Mouse (Mus musculus) CH12.LX (cell line): ENCODE measurements around the gene Gm16434. TPM values are rescaled to one million over a fixed set of nuclear protein-coding genes. Genes with fewer than 3 reads are reported as not detected.
A peak's percentile ranks its signal among the peaks of the same experiment; 100 is the strongest.
"Not testable (repeated sequence)": the region's sequence is repeated elsewhere in the genome, so short reads cannot be mapped to it uniquely, and the experiment has no call there.

ENCODE experiments used
- DNase-seq: peaks from one replicate; pipeline ENCODE4 v3.0.0-alpha.2; 2013; ENCODE audit errors: extremely low read depth
- H3K27ac ChIP-seq: 2 replicates; pipeline ENCODE4 v1.5.1; 2012; ENCODE audit warnings: low read depth, mild to moderate bottlenecking, control low read depth, moderate library complexity; ENCODE audit not compliant: insufficient read depth
- H3K27me3 ChIP-seq: replicated peaks from 2 replicates; pipeline ENCODE3; 2012; ENCODE audit warnings: inconsistent platforms
- H3K36me3 ChIP-seq, 2 experiments: replicated peaks in 1 of 2; 2 replicates each; pipeline versions ENCODE3 to v1.6.1; 2012; ENCODE audit warnings: inconsistent platforms in 1 of 2, low read length in 1 of 2, mild to moderate bottlenecking in 1 of 2, mixed read lengths in 1 of 2, moderate library complexity in 1 of 2; ENCODE audit not compliant: control insufficient read depth in 1 of 2, insufficient read depth in 1 of 2
- H3K4me1 ChIP-seq, 2 experiments: 2 replicates each; pipeline ENCODE4 v1.6.1; 2012; ENCODE audit warnings: inconsistent platforms in 1 of 2, moderate library complexity in 1 of 2; ENCODE audit not compliant: insufficient read depth in 2 of 2, control insufficient read depth in 1 of 2
- H3K4me2 ChIP-seq: 2 replicates; pipeline ENCODE4 v1.6.1; 2012; ENCODE audit warnings: low read depth, mild to moderate bottlenecking, control low read depth; ENCODE audit not compliant: poor library complexity, insufficient read depth, severe bottlenecking
- H3K4me3 ChIP-seq, 3 experiments: fragments of 150-350 bp in 1 of 3; sonication (generic) in 1 of 3; replicated peaks in 1 of 3; 2 replicates each; pipeline versions ENCODE3 to v1.5.1; 2011 to 2012; ENCODE audit warnings: low read depth in 2 of 3, low read length in 2 of 3, mild to moderate bottlenecking in 2 of 3, moderate library complexity in 2 of 3, control low read depth in 1 of 3, improper control_type of control experiment in 1 of 3, inconsistent platforms in 1 of 3, mixed read lengths in 1 of 3; ENCODE audit not compliant: poor library complexity in 1 of 3
- H3K79me2 ChIP-seq: replicated peaks from 2 replicates; pipeline ENCODE4 v1.6.1; 2012; ENCODE audit warnings: mild to moderate bottlenecking, moderate library complexity; ENCODE audit not compliant: control insufficient read depth, poor library complexity, insufficient read depth, severe bottlenecking; ENCODE audit errors: extremely low read depth
- H3K9ac ChIP-seq: 2 replicates; pipeline ENCODE4 v1.6.1; 2012; ENCODE audit warnings: low read depth, mild to moderate bottlenecking, control low read depth, moderate library complexity; ENCODE audit not compliant: insufficient read depth
- H3K9me3 ChIP-seq: replicated peaks from 2 replicates; pipeline ENCODE3; 2012; ENCODE audit warnings: low read length, inconsistent platforms, mixed read lengths
- dilution Hi-C: fragments of 300-500 bp; cut with MboI; formaldehyde crosslinking; loops from 2 replicates; pipeline ENCODE4 v1.14.3; 2020; ENCODE audit warnings: low sequenced_read_pairs; ENCODE audit not compliant: extremely low pct_unique_long_range_greater_than_20kb, extremely low pct_ligation_motif_present
- in situ Hi-C: fragments of 300-500 bp; cut with MboI; formaldehyde crosslinking; loops from 3 replicates; pipeline ENCODE4 v1.14.3; 2019; ENCODE audit warnings: low sequenced_read_pairs, low pct_ligation_motif_present, low pct_unique_long_range_greater_than_20kb, mixed read lengths
- polyA plus RNA-seq: library from polyadenylated mRNA; unstranded; fragments of >175 nt; gene quantifications from 2 replicates; pipeline ENCODE4 v1.2.1, GENCODE M21; 2012; ENCODE audit warnings: low read depth; ENCODE audit not compliant: insufficient read length
- total RNA-seq, 2 experiments: library from RNA; depleted of rRNA; stranded (reverse); fragments of 300-350 nt in 1 of 2; fragments of >200 nt in 1 of 2; gene quantifications; 2 replicates each; pipeline ENCODE4 v1.2.3; 2012 to 2014

Gene Gm16434
- total RNA-seq (2012; rRNA removed): not detected in 2 replicates
- not detected in 2 replicates for total RNA-seq (2014; rRNA removed)
- polyA plus RNA-seq: not detected in 2 replicates

DNA sequence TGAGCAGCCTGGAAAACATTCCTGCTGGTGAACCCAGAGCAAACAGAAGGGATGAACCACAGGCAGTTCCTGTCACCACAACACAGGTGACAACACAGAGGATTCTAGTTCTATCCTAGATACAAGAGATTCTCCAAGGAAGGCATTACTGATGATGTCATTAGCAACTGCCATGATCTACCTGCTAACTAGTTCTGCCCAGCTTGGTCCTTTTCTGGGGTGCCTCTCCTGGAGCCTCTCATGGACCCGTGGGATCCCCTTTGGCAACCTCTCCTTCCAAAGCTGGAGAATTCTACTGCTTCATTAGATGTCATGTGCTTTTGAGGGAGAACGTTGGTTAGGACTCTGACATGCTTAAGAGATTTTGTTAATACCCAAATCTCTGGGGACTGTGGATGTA, at the start of gene Gm16434:
Gene Gm16434, minus strand, starts transcription at position 101 of the 400 bp plus-strand sequence.
- DNase-seq, H3K36me3 ChIP-seq, H3K9ac ChIP-seq, H3K4me3 ChIP-seq, H3K27me3 ChIP-seq, dilution Hi-C loops, H3K27ac ChIP-seq, H3K79me2 ChIP-seq, H3K4me1 ChIP-seq, H3K4me2 ChIP-seq, H3K9me3 ChIP-seq, in situ Hi-C loops: not testable (repeated sequence)

- H3K27me3 ChIP-seq, H3K79me2 ChIP-seq, in situ Hi-C loops, H3K36me3 ChIP-seq, H3K4me3 ChIP-seq, H3K4me1 ChIP-seq, dilution Hi-C loops, H3K27ac ChIP-seq, H3K4me2 ChIP-seq, H3K9me3 ChIP-seq, H3K9ac ChIP-seq: not testable (repeated sequence)
- peak; percentile 0 for DNase-seq
These were observed 49.2 kb upstream of the Gm16434 start for GRCm38 (mm10) chr14:7243498-7243897.

DNA sequence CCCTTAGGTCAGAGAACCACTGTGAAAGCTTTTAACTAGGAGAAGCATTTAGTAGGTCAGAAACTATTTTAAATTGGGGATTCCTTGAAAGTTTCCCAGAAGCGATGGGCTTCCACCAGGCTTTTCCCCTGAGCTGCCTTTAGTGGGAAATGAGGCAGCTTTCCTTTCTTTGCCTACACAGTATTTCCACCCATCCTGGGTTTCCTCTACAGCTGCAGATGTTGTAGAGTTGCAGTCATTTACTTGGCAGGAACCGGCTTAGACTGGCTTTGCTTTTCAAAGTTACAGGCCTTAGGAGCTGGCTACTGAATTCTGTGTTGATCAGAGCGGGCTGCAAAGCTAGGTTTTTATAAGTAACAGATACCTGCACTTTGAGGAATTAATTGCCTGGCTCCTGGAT, 5.7 kb upstream of the Gm16434 start:
- H3K27ac ChIP-seq, H3K36me3 ChIP-seq, H3K79me2 ChIP-seq, H3K9me3 ChIP-seq, H3K4me3 ChIP-seq, H3K27me3 ChIP-seq, H3K9ac ChIP-seq, DNase-seq, H3K4me1 ChIP-seq, dilution Hi-C loops, H3K4me2 ChIP-seq, in situ Hi-C loops: not testable (repeated sequence)

GRCm38 (mm10) chr14:7174483-7174971, 19.8 kb downstream of the Gm16434 start, which contains the start of gene Gm3512:
TSS of gene Gm3512 (minus strand) at chr14:7174533.
- in situ Hi-C loops, H3K27ac ChIP-seq, H3K9me3 ChIP-seq, H3K9ac ChIP-seq, H3K4me1 ChIP-seq, dilution Hi-C loops, DNase-seq, H3K36me3 ChIP-seq, H3K4me2 ChIP-seq, H3K4me3 ChIP-seq, H3K27me3 ChIP-seq, H3K79me2 ChIP-seq: not testable (repeated sequence)

Other genes starting within 250 kb of the Gm16434 start
- gene Gm6356, start 220.7 kb downstream of the Gm16434 start, total RNA-seq (2012; rRNA removed): not detected in 2 replicates
- gene Gm6356, start 220.7 kb downstream of the Gm16434 start, total RNA-seq (2014; rRNA removed): not detected in 2 replicates
- not detected in 2 replicates for gene Gm6356, start 220.7 kb downstream of the Gm16434 start, polyA plus RNA-seq
- not detected in 2 replicates for gene Gm10406, start 167.1 kb downstream of the Gm16434 start, total RNA-seq (2012; rRNA removed)
- gene Gm10406, start 167.1 kb downstream of the Gm16434 start, total RNA-seq (2014; rRNA removed): not detected in 2 replicates
- not detected in 2 replicates for gene Gm10406, start 167.1 kb downstream of the Gm16434 start, polyA plus RNA-seq
- not detected in 2 replicates for gene Gm3685, start 149.6 kb downstream of the Gm16434 start, total RNA-seq (2012; rRNA removed)
- not detected in 2 replicates for gene Gm3685, start 149.6 kb downstream of the Gm16434 start, total RNA-seq (2014; rRNA removed)
- gene Gm3685, start 149.6 kb downstream of the Gm16434 start, polyA plus RNA-seq: not detected in 2 replicates
- gene Gm3696, start 93.9 kb downstream of the Gm16434 start, total RNA-seq (2012; rRNA removed): not detected in 2 replicates
- gene Gm3696, start 93.9 kb downstream of the Gm16434 start, total RNA-seq (2014; rRNA removed): not detected in 2 replicates
- not detected in 2 replicates for gene Gm3696, start 93.9 kb downstream of the Gm16434 start, polyA plus RNA-seq
- gene Gm6676, start 69.1 kb downstream of the Gm16434 start, total RNA-seq (2012; rRNA removed): not detected in 2 replicates
- not detected in 2 replicates for gene Gm6676, start 69.1 kb downstream of the Gm16434 start, total RNA-seq (2014; rRNA removed)
- not detected in 2 replicates for gene Gm6676, start 69.1 kb downstream of the Gm16434 start, polyA plus RNA-seq
- gene Gm3512, start 20.0 kb downstream of the Gm16434 start, total RNA-seq (2012; rRNA removed): not detected in 2 replicates
- not detected in 2 replicates for gene Gm3512, start 20.0 kb downstream of the Gm16434 start, total RNA-seq (2014; rRNA removed)
- gene Gm3512, start 20.0 kb downstream of the Gm16434 start, polyA plus RNA-seq: not detected in 2 replicates
- not detected in 2 replicates for gene Gm3727, start 70.2 kb upstream of the Gm16434 start, total RNA-seq (2012; rRNA removed)
- not detected in 2 replicates for gene Gm3727, start 70.2 kb upstream of the Gm16434 start, total RNA-seq (2014; rRNA removed)
- gene Gm3727, start 70.2 kb upstream of the Gm16434 start, polyA plus RNA-seq: not detected in 2 replicates
- not detected in 2 replicates for gene Gm3739, start 120.5 kb upstream of the Gm16434 start, total RNA-seq (2012; rRNA removed)
- gene Gm3739, start 120.5 kb upstream of the Gm16434 start, total RNA-seq (2014; rRNA removed): 0.11 and 0.19 TPM in 2 replicates
- gene Gm3739, start 120.5 kb upstream of the Gm16434 start, polyA plus RNA-seq: not detected in 2 replicates
- not detected in 2 replicates for gene Gm5797, start 137.9 kb upstream of the Gm16434 start, total RNA-seq (2012; rRNA removed)
- not detected in 2 replicates for gene Gm5797, start 137.9 kb upstream of the Gm16434 start, total RNA-seq (2014; rRNA removed)
- not detected in 2 replicates for gene Gm5797, start 137.9 kb upstream of the Gm16434 start, polyA plus RNA-seq
- not detected in 2 replicates for gene Gm8374, start 170.6 kb upstream of the Gm16434 start, total RNA-seq (2012; rRNA removed)
- gene Gm8374, start 170.6 kb upstream of the Gm16434 start, total RNA-seq (2014; rRNA removed): not detected in 2 replicates
- gene Gm8374, start 170.6 kb upstream of the Gm16434 start, polyA plus RNA-seq: not detected in 2 replicates